Mouse (Mus musculus) frontal cortex, postnatal 36 days (tissue): ENCODE data around the gene Wfdc9.

Experiments used
- DNase-seq, 2 experiments: peaks; one replicate each; pipeline ENCODE4 v3.0.0; 2022; ENCODE audit warnings: low spot score in 2 of 2

Wfdc9 gene

DNA sequence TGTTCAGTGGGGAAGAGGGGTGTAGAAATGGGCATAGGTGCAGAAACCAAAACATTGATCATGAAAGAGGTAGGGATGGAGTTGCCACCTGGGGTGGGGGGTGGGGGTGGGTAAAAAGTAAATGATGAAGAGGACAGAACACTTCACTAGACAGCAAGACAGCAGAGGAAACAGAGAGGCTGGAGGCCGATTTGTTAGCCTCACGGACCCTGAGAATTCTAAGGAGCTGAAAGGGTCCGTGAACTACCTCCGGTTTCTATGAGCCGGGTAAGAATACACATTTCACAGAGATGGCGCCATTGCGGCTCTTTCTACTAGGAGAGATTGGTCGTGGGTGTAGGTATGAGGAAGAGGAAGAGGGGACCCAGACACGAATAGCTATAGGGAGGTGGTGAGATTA lies at the start of gene Wfdc9:
TSS of gene Wfdc9 (minus strand) at position 101 of the 400 bp plus-strand sequence.
- DNase-seq, result no peak

DNA sequence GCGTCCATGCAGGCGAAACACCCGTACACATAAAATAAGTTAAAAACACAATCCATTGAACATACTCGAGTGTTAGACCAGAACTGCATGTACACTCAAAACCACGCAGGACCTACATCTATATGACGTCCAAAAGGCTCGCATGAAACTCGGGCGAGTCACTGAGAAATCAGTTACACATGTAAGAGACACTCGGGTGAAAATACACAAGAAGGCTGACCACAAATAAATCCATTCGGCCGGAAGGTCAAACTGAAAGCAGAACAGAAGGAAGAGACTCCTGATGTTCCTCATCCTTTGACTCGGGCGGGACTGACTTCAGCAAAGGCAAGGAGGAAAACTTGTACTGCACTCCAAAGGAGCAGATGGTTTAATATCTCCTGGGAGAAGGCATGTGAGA lies 49.6 kb upstream of the Wfdc9 start:
- no peak for DNase-seq

DNA sequence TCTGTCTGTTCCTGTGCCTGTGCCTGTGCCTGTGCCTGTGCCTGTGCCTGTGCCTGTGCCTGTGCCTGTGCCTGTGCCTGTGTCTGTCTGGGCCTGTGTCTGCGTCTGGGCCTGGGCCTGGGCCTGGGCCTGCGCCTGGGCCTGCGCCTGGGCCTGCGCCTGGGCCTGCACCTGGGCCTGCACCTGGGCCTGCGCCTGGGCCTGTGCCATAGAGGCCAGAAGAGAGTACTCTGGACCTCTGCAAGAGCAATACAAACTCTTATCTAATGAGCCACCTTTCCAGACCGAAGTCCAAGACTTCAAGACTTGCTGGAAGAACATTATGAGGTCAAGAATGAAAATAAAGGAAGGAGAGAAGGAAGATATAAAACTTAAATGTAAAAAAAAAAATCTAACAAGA lies 48.9 kb upstream of the Wfdc9 start:
- no peak for DNase-seq

DNA sequence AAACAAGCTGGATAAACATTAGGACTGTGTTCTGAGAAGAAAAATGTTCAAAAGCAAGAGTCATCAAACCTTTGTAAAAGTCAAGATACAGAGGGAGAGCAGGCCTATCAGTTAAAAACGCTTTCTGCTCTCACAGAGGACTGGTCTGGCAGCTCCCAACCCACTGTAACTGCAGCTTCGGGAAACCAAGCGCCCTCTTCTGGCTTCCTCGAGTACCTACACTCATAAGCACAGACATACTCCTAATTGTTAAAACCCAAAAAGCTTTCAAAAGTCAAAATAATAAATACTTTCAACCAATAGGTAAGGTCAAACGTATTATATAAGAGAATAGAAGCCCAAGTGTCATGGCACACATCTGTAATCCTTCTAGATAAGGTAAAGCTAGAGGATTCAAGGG lies 47.9 kb upstream of the Wfdc9 start:
- DNase-seq, result no peak

DNA sequence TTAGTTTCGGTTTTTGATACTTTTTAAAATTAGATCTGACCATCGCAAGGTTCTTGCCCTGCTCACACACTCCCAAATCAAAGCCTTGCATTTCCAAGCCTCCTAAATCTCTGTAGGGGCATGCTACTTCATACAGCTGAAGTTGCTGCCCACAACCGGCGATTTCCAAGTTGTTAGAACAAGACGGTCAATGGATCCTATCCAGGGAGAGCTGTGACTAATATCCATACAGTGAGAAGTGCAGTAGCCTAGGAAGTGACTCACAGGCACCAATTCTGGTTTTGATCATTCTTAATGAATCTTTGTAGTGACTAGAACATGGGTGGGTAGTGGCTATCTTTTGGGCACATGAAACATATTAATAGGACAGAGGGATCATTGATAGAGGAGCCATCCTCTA lies 45.4 kb upstream of the Wfdc9 start:
- DNase-seq, result no peak

DNA sequence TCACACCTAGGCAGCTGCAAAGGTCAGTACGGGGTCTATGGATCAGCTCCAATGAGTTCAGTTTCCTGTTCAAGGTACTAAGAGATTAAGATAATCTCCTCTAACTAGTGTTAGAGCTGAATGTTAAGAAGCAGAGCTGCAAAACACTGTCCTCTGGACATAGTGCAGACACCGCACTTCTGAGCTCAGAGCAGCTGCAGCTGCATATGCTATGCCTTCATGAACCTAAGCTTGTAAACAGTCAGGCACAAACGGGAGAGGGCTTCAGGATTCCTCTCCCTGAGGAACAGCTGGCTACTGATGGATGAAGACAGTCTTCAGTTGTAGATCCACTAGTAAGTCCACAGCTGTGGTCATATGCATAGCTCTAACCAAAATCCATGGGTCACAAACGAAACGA lies 44.6 kb upstream of the Wfdc9 start:
- no peak for DNase-seq

DNA sequence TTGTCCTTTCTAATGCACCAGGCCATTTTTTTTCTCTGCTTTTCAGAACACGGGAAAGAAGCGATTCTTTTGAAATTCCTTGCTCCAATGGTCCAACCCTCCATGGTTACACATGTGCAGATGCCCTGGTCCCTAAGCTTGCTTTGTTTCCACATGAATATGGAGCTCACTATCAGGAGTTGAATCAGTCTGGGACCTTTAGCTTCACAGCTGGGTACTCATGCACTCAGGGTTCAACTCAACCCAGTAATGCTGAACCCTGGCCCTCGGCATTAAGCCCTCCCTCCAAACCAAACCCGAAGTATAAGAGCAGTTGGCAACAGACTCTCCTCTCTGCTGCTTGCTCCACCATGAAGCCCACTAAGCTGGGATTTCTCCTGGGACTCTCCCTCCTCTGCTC lies 41.8 kb upstream of the Wfdc9 start, which contains the start of gene Spint4:
TSS of gene Spint4 (plus strand) at position 301 of the 400 bp plus-strand sequence.
- DNase-seq, result no peak

DNA sequence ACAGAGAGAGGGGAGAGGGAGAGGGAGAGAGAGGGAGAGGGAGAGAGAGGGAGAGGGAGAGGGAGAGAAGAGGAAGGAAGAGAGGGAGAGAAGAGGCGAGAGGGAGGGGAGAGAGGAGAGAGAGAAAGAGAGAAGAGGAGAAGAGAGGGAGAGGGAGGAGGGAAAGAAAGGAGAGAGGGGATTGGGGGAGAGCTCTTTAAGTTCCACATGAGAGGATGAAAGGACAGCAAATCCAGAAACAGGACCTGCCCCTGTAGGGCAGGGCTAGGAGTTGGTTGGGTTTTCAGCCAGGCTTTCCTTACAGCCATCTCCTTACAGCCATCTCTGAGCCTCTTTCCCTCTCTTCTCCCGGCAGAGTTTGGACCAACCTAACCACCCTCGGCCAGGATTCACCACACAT lies 28.4 kb upstream of the Wfdc9 start, which contains the start of gene Wfdc13:
TSS of gene Wfdc13 (plus strand) at position 301 of the 400 bp plus-strand sequence.
- DNase-seq, result no peak

DNA sequence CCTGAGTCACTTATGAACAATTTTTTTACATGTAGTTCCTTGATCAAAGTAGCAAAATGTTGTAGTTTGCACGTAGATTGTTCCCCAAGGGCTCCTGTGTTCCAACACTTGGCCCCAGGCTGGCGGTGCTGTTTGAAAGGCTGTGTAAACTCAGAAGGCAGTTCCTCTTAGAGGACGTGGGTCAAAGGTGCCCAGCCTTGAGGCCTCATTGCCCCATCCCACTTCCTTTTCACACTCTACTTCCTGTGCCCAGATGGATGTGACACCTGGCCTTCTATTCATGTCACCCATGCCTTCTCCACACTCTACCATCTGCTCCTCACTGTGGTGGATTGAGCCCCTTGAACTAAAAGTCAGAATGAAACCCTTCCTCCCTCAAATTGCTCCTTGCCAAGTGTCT lies 23.5 kb upstream of the Wfdc9 start:
- DNase-seq, result no peak

DNA sequence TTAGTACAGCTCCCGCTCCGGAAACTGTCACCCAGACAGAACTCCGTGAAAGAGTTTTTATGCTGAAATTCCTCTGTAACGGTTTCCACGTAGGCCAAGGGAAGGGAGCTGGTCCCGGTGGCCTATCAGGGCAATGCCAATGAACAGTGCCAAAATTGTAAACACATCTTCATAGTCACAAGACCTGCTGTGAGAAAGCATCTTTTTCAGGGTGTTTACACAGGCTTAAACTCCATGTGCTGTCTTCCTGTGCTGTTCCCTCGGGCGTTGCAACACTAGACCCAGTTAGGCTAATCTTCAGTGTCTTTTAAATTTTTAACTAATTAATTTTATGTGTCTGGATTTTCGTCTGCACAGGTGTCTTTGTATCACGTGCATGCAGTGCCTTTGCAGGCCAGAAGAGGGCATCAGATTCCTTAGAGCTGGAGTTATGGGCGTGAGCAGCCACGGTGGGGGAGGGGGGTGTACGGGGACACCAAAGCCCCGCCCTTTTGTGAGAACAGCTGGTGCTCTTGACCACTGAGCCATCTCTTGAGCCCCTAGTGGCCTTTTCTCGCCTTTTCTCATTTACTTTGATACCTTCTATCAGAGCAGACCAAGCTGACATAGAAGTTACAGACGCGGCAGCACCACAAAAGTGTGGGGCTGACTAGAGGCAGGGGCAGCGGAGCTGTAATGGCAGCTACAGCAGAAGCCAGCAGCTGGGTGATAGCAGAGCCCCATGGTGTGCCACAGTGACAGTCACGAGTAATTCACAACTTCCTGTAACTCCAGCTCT lies 22.7 kb upstream of the Wfdc9 start:
- DNase-seq, result peak; percentile 47 to 60

DNA sequence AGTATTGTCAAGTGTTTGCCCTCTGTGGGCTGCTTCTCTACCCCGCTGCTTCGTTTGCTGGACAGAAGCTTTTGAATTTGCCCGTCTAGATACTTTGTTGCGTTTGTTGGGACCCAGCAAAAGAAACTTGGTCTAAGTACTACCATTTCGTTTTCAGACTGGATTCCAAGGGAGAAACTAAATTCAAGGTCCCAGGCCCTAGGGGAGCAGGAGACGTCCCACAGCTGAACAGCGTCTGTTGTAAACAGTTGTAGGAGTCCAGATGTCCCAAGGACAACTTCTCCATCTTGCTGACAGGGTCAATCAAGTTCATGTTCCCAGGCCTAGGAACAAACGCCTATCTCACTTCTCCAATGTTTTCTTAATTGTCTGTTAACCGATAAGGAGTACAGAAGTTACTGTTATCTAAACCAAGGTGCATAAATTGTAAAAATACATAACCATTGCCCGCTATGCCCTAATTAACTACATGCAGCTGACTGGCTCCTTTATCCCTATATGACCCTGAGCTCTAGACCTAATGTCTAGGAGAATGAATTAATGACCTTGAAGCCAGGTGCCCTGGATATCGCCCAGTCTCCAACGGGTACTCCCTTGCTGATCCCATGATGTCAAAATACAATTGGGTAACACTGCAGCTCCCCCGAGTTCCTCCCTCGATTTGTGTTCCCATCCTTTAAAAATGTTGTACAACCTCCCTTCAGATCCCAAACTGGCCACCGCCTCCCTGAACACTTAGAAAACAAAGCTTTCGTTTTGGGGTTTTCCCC lies 20.7 kb upstream of the Wfdc9 start:
- no peak for DNase-seq

DNA sequence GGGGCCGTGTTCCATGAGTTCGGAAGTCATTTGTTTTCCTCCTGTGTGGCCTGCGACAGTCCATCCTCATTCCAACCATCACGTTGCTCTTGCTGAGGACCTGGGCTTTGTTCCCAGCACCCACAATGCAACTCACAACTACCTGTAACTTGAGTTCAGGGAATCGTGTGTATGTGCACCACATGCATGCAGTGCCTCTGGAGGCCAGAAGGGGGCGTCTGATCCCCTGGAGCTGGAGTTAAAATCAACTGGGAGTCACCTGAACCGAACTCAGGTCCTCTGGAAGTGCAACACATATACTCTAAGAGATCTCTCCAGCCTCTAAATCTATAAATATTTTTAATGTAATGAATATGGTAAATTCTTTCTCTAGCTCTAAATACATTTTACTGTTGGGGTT lies 19.7 kb upstream of the Wfdc9 start:
- no peak for DNase-seq

DNA sequence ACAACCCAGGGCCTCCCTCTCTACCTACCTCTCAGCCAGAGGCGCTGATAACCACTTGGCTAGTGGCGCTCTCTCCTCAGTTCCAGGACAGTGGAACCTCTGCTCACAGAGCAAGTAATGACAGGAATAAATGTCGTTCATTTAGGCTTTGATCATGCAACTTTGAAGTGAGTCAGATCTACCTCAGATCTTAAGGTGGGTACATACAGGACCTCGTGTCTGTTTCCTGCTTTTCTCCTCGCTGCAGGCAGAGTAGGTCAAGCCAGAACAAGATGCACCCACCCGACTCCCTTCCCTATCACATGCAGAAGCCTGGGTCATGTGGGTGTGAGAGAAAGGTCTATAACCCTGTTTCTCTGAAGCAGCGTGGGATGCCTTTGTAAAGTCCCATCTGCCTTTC lies 17.6 kb upstream of the Wfdc9 start, which contains the start of gene Wfdc11:
TSS of gene Wfdc11 (minus strand) at position 101 of the 400 bp plus-strand sequence.
- peak; percentile 2 to 4 for DNase-seq

DNA sequence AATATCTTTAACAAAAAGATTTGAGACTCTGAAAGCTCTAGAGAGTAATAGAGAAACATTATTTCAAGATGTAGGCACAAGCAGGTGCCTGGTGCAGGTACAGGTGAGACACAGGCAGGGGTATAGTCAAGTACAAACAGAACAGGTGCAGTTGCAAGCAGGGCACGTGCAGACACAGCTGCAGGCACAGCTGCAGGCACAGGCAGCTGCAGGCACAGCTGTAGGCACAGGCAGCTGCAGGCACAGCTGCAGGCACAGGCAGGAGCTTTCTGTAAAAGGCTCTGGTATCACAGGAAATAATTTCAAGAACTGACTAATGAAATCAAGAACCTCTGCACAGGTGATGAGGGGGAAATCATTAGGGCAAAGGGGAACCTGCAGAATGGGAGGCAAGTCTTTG lies 14.6 kb upstream of the Wfdc9 start:
- DNase-seq, result no peak

DNA sequence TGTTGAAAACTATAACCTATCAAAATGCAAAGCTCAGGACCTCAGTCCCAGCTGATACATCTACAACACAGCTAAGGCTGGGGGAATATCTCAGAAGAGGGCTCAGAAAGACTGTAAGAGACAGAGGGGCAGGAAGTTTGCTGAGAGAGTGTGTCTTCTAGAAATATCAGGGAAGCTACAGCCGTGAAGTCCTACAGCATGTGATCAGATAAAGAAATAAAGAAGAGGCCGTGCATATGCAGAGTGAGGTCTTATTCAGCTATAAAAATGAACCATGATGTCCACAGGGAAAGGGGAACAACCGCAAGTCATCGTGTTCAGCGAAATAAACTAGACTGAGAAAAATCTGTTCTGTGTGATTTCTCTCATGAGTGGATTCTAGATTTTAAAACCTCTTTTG lies 13.9 kb upstream of the Wfdc9 start:
- no peak for DNase-seq

DNA sequence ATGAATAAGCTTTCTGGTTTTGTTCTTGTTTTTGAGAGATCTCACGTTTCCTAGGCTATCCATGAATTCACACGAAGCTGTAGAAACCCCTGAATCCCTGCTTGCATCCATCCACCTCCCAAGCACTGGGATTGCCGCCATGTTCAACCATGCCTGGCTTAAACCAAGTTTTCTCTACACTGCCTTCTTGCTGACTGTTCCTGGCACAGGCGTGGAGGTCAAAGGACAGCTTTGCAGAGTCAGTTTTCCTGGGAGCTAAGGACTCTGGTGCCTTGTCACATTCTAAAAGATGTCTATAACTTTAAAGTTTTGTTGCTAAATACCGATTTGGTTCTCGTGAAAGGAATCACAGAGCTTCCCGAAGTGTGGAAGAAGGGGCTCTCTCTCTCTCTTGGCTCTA lies 8.5 kb upstream of the Wfdc9 start:
- no peak for DNase-seq

DNA sequence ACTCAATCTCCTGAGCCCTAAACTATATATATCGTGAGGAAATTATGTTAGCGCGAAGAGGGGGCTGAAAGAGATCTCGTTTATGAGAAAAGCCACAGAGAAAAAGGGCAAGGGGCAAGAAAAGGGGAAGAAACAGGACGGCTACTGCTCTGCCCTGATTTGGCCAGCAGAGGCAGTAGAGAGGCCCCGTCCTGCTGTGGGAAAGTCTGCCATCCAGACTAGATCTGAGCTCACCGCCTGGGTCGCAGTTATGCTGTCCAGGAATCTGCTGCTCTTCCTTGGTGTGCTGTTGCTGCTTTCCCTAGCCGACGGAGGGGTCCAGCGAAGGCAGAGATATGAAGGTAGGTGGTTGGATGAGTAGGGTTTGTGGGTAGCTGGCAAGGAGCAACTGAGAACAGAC lies 525 bp downstream of the Wfdc9 start, which contains the start of gene Wfdc10:
TSS of gene Wfdc10 (plus strand) at position 189 of the 400 bp plus-strand sequence.
- DNase-seq, result peak in 1 of 2 experiments; percentile 2

DNA sequence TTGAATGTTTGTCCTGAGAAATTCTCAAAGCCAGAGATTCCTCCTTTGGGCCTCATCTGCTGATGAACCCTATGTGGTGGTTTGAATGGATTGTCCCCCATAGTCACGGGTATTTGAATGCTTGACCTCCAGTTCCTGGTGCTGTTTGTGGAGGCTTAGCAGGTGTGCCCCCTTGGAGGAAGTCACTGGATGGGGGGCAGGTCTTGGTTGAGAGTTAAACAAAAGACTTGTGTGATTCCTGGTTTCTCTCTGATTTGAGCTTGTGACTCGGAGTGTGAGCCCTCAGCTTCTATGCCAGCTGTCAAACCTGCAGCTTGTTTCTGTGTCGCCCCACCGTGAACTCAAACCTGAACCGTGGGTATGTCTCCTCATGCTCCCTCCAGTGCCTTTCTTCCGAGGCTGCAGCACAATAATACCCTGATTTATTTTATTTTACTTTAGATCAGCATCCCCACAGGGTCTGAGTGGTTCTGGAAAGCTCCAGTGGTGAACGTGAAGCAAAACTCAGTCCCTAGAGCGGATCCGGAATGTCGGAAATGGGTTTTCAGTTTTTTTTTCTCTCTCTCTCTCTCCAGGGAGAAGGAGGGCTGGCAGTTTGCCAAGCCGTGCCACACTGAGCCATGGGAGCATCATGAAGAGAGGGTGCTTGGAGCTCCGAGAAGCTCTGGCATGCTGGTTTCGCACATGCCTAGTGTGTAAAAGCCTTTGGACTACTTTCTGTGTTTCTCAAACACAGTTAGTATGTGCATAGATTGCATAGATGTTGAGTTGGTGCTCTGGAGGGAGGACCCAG lies 14.3 kb downstream of the Wfdc9 start:
- peak in 1 of 2 experiments; percentile 3 for DNase-seq

DNA sequence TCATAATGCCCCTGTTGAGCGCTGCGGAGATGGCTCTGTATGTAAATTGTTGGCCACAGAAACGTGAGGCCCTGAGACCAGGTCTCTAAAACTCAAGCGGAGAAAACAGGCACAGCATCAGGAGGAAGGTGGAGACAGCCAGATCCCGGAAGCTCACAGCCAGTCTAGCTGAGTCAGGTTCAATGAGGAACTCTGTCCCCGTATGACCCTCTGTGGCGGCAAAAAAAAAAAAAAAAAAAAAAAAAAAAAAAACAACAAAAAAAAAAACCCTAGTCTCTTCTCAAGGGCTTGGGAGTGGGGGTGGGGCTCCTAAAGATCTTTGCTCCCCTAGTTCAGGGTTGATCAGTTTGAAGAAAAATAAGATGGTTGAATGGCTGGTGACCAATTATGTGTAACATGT lies 15.3 kb downstream of the Wfdc9 start:
- no peak for DNase-seq

DNA sequence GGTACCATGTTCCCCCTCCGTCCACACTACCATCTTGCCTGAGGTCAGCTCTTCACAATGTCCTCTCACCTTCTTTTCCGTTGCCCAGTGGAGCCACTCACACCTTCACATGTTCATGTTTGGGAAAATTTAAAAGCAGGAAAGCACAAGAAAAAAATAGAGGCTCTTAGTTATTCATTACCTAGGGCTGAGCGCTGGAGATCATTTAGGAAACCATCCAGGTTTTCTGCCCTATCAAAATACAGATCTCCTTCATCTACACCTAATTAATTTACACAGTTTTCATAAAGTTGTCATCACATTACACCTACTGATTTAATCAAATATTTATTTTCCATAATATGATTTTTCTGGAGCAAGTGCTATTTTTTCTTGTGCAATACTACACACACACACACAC lies 17.7 kb downstream of the Wfdc9 start, which contains the start of gene Wfdc16:
TSS of gene Wfdc16 (minus strand) at position 101 of the 400 bp plus-strand sequence.
- DNase-seq, result no peak

DNA sequence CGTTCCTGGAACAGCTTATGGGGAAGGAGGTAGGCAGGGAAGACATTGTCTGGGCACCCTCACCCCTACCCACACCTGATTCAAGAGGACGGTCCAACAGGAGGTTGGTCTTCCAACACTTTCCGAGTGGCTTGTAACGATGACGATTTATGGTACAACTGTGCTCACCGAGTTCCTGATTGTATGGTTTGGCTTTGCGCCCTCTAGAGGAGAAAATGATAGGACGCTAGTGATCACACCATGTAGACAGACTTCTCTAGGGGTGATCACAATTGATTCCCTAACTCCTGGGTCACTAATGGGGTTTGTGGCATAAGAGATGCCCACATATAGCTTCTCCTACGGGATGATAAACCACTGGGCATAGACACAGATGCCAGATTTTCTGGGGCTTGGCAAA lies 21.1 kb downstream of the Wfdc9 start:
- no peak for DNase-seq

DNA sequence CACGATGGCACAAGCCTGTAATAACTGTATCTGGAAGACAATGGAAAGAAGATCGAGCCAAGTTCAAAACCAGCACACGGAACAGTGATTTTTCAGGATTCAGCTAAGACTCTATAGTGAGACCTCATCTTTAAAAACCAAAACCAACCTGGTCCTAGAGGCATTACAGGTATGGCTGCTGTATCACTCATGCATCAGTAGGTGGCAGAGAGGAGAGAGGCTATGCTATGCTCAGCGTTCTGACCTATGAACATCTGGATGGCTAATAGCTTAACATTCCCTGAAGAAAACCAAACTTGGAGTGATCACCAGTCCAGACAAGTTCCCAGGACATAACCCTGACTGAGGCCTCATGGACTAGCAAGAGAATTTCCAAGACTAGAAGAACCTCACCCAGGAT lies 34.6 kb downstream of the Wfdc9 start:
- no peak for DNase-seq
